Mouse (Mus musculus) CH12.LX (cell line): ENCODE measurements around the gene Ift81. TPM values are rescaled to one million over a fixed set of nuclear protein-coding genes. Genes with fewer than 3 reads are reported as not detected.
A peak's percentile ranks its signal among the peaks of the same experiment; 100 is the strongest.

Experiments used
- DNase-seq: peaks from one replicate; pipeline ENCODE4 v3.0.0-alpha.2; 2013; ENCODE audit errors: extremely low read depth
- H3K27ac ChIP-seq: 2 replicates; pipeline ENCODE4 v1.5.1; 2012; ENCODE audit warnings: low read depth, mild to moderate bottlenecking, control low read depth, moderate library complexity; ENCODE audit not compliant: insufficient read depth
- H3K27me3 ChIP-seq: replicated peaks from 2 replicates; pipeline ENCODE3; 2012; ENCODE audit warnings: inconsistent platforms
- H3K36me3 ChIP-seq, 2 experiments: replicated peaks in 1 of 2; 2 replicates each; pipeline versions ENCODE3 to v1.6.1; 2012; ENCODE audit warnings: inconsistent platforms in 1 of 2, low read length in 1 of 2, mild to moderate bottlenecking in 1 of 2, mixed read lengths in 1 of 2, moderate library complexity in 1 of 2; ENCODE audit not compliant: control insufficient read depth in 1 of 2, insufficient read depth in 1 of 2
- H3K4me1 ChIP-seq, 2 experiments: 2 replicates each; pipeline ENCODE4 v1.6.1; 2012; ENCODE audit warnings: inconsistent platforms in 1 of 2, moderate library complexity in 1 of 2; ENCODE audit not compliant: insufficient read depth in 2 of 2, control insufficient read depth in 1 of 2
- H3K4me2 ChIP-seq: 2 replicates; pipeline ENCODE4 v1.6.1; 2012; ENCODE audit warnings: low read depth, mild to moderate bottlenecking, control low read depth; ENCODE audit not compliant: poor library complexity, insufficient read depth, severe bottlenecking
- H3K4me3 ChIP-seq, 3 experiments: fragments of 150-350 bp in 1 of 3; sonication (generic) in 1 of 3; replicated peaks in 1 of 3; 2 replicates each; pipeline versions ENCODE3 to v1.5.1; 2011 to 2012; ENCODE audit warnings: low read depth in 2 of 3, low read length in 2 of 3, mild to moderate bottlenecking in 2 of 3, moderate library complexity in 2 of 3, control low read depth in 1 of 3, improper control_type of control experiment in 1 of 3, inconsistent platforms in 1 of 3, mixed read lengths in 1 of 3; ENCODE audit not compliant: poor library complexity in 1 of 3
- H3K79me2 ChIP-seq: replicated peaks from 2 replicates; pipeline ENCODE4 v1.6.1; 2012; ENCODE audit warnings: mild to moderate bottlenecking, moderate library complexity; ENCODE audit not compliant: control insufficient read depth, poor library complexity, insufficient read depth, severe bottlenecking; ENCODE audit errors: extremely low read depth
- H3K9ac ChIP-seq: 2 replicates; pipeline ENCODE4 v1.6.1; 2012; ENCODE audit warnings: low read depth, mild to moderate bottlenecking, control low read depth, moderate library complexity; ENCODE audit not compliant: insufficient read depth
- H3K9me3 ChIP-seq: replicated peaks from 2 replicates; pipeline ENCODE3; 2012; ENCODE audit warnings: low read length, inconsistent platforms, mixed read lengths
- BHLHE40 ChIP-seq: IDR thresholded peaks from 2 replicates; pipeline ENCODE4 v1.6.1; 2011; ENCODE audit warnings: mild to moderate bottlenecking, low read depth, low read length, improper control_type of control experiment
- CHD1 ChIP-seq: IDR thresholded peaks from 2 replicates; pipeline ENCODE4 v1.6.1; 2012; ENCODE audit warnings: low read depth, low read length, improper control_type of control experiment, inconsistent platforms
- CTCF ChIP-seq, 2 experiments: IDR thresholded peaks in 1 of 2; conservative IDR thresholded peaks in 1 of 2; 2 replicates each; pipeline ENCODE4 v1.5.1; 2011 to 2012; ENCODE audit warnings: low read depth in 2 of 2, low read length in 2 of 2, improper control_type of control experiment in 1 of 2, inconsistent platforms in 1 of 2, mild to moderate bottlenecking in 1 of 2, moderate library complexity in 1 of 2
- E2F4 ChIP-seq: IDR thresholded peaks from 2 replicates; pipeline ENCODE4 v1.6.1; 2011; ENCODE audit warnings: low read depth, low read length, improper control_type of control experiment; ENCODE audit not compliant: insufficient replicate concordance
- EP300 ChIP-seq: IDR thresholded peaks from 2 replicates; pipeline ENCODE4 v1.6.1; 2011; ENCODE audit warnings: low read length, improper control_type of control experiment
- ETS1 ChIP-seq: conservative IDR thresholded peaks from 2 replicates; pipeline ENCODE4 v1.6.1; 2012; ENCODE audit warnings: low read depth, mild to moderate bottlenecking, inconsistent platforms, low read length, improper control_type of control experiment, moderate library complexity
- HCFC1 ChIP-seq: IDR thresholded peaks from 2 replicates; pipeline ENCODE4 v1.6.1; 2012; ENCODE audit warnings: low read depth, mild to moderate bottlenecking, inconsistent platforms, low read length, improper control_type of control experiment
- IRF4 ChIP-seq: IDR thresholded peaks from 2 replicates; pipeline ENCODE4 v1.6.1; 2014; ENCODE audit warnings: low read depth, mild to moderate bottlenecking, inconsistent platforms, low read length, improper control_type of control experiment
- JUN ChIP-seq: IDR thresholded peaks from 2 replicates; pipeline ENCODE4 v1.6.1; 2011; ENCODE audit warnings: low read depth, mild to moderate bottlenecking, low read length, improper control_type of control experiment, moderate library complexity; ENCODE audit not compliant: insufficient read depth
- JUND ChIP-seq: conservative IDR thresholded peaks from 2 replicates; pipeline ENCODE4 v1.6.1; 2011; ENCODE audit warnings: low read depth, low read length, improper control_type of control experiment
- MAZ ChIP-seq: IDR thresholded peaks from 2 replicates; pipeline ENCODE4 v1.6.1; 2012; ENCODE audit warnings: low read depth, mild to moderate bottlenecking, inconsistent platforms, low read length, improper control_type of control experiment, moderate library complexity
- MEF2A ChIP-seq: IDR thresholded peaks from 2 replicates; pipeline ENCODE4 v1.6.1; 2014; ENCODE audit warnings: low read depth, mild to moderate bottlenecking, inconsistent platforms, low read length, improper control_type of control experiment, borderline replicate concordance
- MXI1 ChIP-seq: IDR thresholded peaks from 2 replicates; pipeline ENCODE4 v1.6.1; 2011; ENCODE audit warnings: mild to moderate bottlenecking, low read depth, low read length, improper control_type of control experiment
- MYC ChIP-seq: IDR thresholded peaks from 2 replicates; pipeline ENCODE4 v1.6.1; 2011; ENCODE audit warnings: low read depth, mild to moderate bottlenecking, improper control_type of control experiment, low read length
- NRF1 ChIP-seq: IDR thresholded peaks from 2 replicates; pipeline ENCODE4 v1.6.1; 2014; ENCODE audit warnings: low read depth, mild to moderate bottlenecking, inconsistent platforms, low read length, improper control_type of control experiment, moderate library complexity
- POLR2A ChIP-seq: IDR thresholded peaks from 2 replicates; pipeline ENCODE4 v1.6.1; 2011; ENCODE audit warnings: low read depth, mild to moderate bottlenecking, improper control_type of control experiment, low read length
- POLR2AphosphoS2 ChIP-seq: IDR thresholded peaks from 2 replicates; pipeline ENCODE4 v1.6.1; 2011; ENCODE audit warnings: low read depth, low read length, improper control_type of control experiment
- RAD21 ChIP-seq: IDR thresholded peaks from 2 replicates; pipeline ENCODE4 v1.6.1; 2011; ENCODE audit warnings: low read depth, mild to moderate bottlenecking, low read length, improper control_type of control experiment, moderate library complexity
- SMC3 ChIP-seq: IDR thresholded peaks from 2 replicates; pipeline ENCODE4 v1.6.1; 2011; ENCODE audit warnings: low read depth, low read length, improper control_type of control experiment
- TBP ChIP-seq: conservative IDR thresholded peaks from 2 replicates; pipeline ENCODE4 v1.6.1; 2011; ENCODE audit warnings: low read depth, low read length, improper control_type of control experiment
- UBTF ChIP-seq: IDR thresholded peaks from 2 replicates; pipeline ENCODE4 v1.6.1; 2012; ENCODE audit warnings: low read depth, mild to moderate bottlenecking, inconsistent platforms, low read length, improper control_type of control experiment, moderate library complexity
- USF1 ChIP-seq: IDR thresholded peaks from 2 replicates; pipeline ENCODE4 v1.6.1; 2014; ENCODE audit warnings: low read depth, mild to moderate bottlenecking, inconsistent platforms, low read length, improper control_type of control experiment
- ZC3H11A ChIP-seq: IDR thresholded peaks from 2 replicates; pipeline ENCODE4 v1.6.1; 2012; ENCODE audit warnings: low read depth, mild to moderate bottlenecking, inconsistent platforms, low read length, improper control_type of control experiment
- dilution Hi-C: fragments of 300-500 bp; cut with MboI; formaldehyde crosslinking; loops from 2 replicates; pipeline ENCODE4 v1.14.3; 2020; ENCODE audit warnings: low sequenced_read_pairs; ENCODE audit not compliant: extremely low pct_unique_long_range_greater_than_20kb, extremely low pct_ligation_motif_present
- in situ Hi-C: fragments of 300-500 bp; cut with MboI; formaldehyde crosslinking; loops from 3 replicates; pipeline ENCODE4 v1.14.3; 2019; ENCODE audit warnings: low sequenced_read_pairs, low pct_ligation_motif_present, low pct_unique_long_range_greater_than_20kb, mixed read lengths
- polyA plus RNA-seq: library from polyadenylated mRNA; unstranded; fragments of >175 nt; gene quantifications from 2 replicates; pipeline ENCODE4 v1.2.1, GENCODE M21; 2012; ENCODE audit warnings: low read depth; ENCODE audit not compliant: insufficient read length
- total RNA-seq, 2 experiments: library from RNA; depleted of rRNA; stranded (reverse); fragments of 300-350 nt in 1 of 2; fragments of >200 nt in 1 of 2; gene quantifications; 2 replicates each; pipeline ENCODE4 v1.2.3; 2012 to 2014

Ift81 gene
- total and polyA plus RNA-seq, 3 experiments: 3.1 to 5.0 (median 4.1) TPM

DNA sequence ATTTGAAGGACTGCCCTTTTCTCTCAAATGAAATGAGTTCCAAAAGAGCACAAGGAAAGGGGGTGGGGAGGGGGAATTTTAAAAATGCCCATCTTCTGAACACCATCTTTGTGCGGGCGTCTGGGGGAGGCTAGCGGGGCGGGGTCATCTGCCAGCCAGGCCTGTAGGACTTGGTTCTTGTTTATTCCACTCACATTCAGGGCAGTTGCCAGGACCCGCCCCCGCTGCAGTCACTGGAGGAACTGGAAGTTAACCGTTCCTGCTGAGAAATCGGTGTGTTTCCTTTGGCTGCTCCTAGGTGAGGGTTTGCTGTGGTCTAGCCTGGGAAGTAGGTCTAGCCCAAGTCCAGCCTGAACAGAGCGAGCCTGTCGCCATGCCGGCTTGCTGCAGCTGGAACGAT, 29.4 kb upstream of the Ift81 start, which contains the start of gene P2rx7:
TSS of gene P2rx7 (plus strand) at position 211 of the 400 bp plus-strand sequence.
- Histone ChIP-seq H3K27ac (no peak within 1 kb of the TSS), H3K36me3 (no peaks in the 10 kb centered on the region), H3K27me3 (no peaks in the 10 kb centered on the region), H3K9me3 (peaks cover 3% of the 10 kb centered on the region), H3K4me3 (peak within 1 kb of the TSS; percentile 6 to 43 (median 21)), H3K79me2 (no peaks in the 10 kb centered on the region), H3K9ac (no peak within 1 kb of the TSS), H3K4me1 (peaks cover 6 to 22% of the 10 kb centered on the region in 2 experiments), H3K4me2 (0 out of 2 replicates have a peak within 1 kb of the TSS, but pooled peaks have one; percentile 0)
- dilution Hi-C loops (no loop called here), in situ Hi-C loops (loop anchor here (10.0 to 25.0 kb wide), 2 partner anchors 71 to 506 kb away; partner anchors contain the start of gene Ccdc63)
- DNase-seq: peak; percentile 15
- no peak for TF ChIP-seq MEF2A
- TF ChIP-seq MXI1: no peak
- no peak for TF ChIP-seq MYC
- TF ChIP-seq CTCF (conservative IDR thresholded peaks at IDR 0.05 in 1 of 2, IDR thresholded peaks at IDR 0.05 in 1 of 2; ENCODE audit: low read depth in 2 of 2, low read length in 2 of 2): no peak
- TF ChIP-seq E2F4: no peak
- no peak for TF ChIP-seq TBP
- no peak for TF ChIP-seq EP300
- no peak for TF ChIP-seq RAD21
- no peak for TF ChIP-seq MAZ
- no peak for TF ChIP-seq NRF1
- no peak for TF ChIP-seq UBTF
- no peak for TF ChIP-seq POLR2AphosphoS2
- TF ChIP-seq ZC3H11A: no peak
- TF ChIP-seq IRF4: no peak

GRCm38 (mm10) chr5:122639986-122640385, 25.7 kb upstream of the Ift81 start:
- in situ Hi-C loops: loop anchor here (10.0 to 25.0 kb wide), 2 partner anchors 75 to 503 kb away; partner anchors contain the start of gene Ccdc63
- no peak overlapping the region for H3K27ac ChIP-seq
- no peaks in the 10 kb centered on the region for H3K9me3 ChIP-seq
- TF ChIP-seq SMC3 (peak; percentile 34), USF1 (no peak), ETS1 (no peak), HCFC1 (no peak), BHLHE40 (no peak), RAD21 (peak; percentile 25), POLR2A (no peak), CTCF (conservative IDR thresholded peaks at IDR 0.05 in 1 of 2, IDR thresholded peaks at IDR 0.05 in 1 of 2; ENCODE audit: low read depth in 2 of 2, low read length in 2 of 2) (peak in 1 of 2 experiments; percentile 40; a peak in 2 of 4 replicates), POLR2AphosphoS2 (no peak), IRF4 (no peak), CHD1 (no peak), JUN (no peak), JUND (no peak)
- DNase-seq: no peak
- no peak overlapping the region for H3K9ac ChIP-seq
- dilution Hi-C loops: no loop called here
- no peaks in the 10 kb centered on the region for H3K36me3 ChIP-seq
- peaks cover 14 to 29% of the 10 kb centered on the region in 2 experiments for H3K4me1 ChIP-seq
- no peaks in the 10 kb centered on the region for H3K27me3 ChIP-seq
- no peaks in the 10 kb centered on the region for H3K79me2 ChIP-seq
- H3K4me3 ChIP-seq: no peak overlapping the region
- H3K4me2 ChIP-seq: no peak overlapping the region
